Mouse (Mus musculus) stomach, postnatal 0 days (tissue): ENCODE data around the gene Daam1.

ENCODE experiments used
- CTCF ChIP-seq: IDR thresholded peaks from 2 replicates; pipeline ENCODE4 v1.5.1; 2016; ENCODE audit warnings: antibody characterized with exemption, low read depth, mild to moderate bottlenecking, moderate library complexity
- EP300 ChIP-seq: optimal IDR thresholded peaks from 2 replicates; pipeline ENCODE3; 2016; ENCODE audit warnings: antibody characterized with exemption

DNA sequence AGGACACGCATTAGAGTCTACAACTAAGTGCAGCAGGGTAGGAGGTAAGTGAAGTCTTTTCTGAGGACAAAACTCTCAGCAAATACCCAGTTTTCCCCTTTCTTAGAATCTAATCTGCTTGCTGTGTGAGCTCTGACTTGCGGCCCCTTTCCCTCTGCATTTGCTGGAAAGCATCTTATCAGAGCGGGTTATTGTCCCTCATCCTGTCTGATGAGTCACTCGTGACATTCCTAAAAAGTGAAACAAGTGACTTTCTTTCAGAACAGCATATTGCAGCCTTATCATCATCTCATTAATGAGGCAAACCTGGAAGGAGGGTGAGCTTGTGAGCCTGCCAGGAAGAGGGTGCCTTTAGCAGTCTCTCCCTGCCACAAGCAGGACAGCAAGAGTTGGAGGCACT lies 68.7 kb downstream of the Daam1 start:
- TF ChIP-seq CTCF, result no peak
- no peak for TF ChIP-seq EP300
